Mouse (Mus musculus): ENCODE data around the gene Cnbp. TPM values are rescaled to one million over a fixed set of nuclear protein-coding genes. Genes with fewer than 3 reads are reported as not detected.

Gene Cnbp
- polyA plus RNA-seq, 1 experiment from 2014 or later, result 1,289 TPM

DNA sequence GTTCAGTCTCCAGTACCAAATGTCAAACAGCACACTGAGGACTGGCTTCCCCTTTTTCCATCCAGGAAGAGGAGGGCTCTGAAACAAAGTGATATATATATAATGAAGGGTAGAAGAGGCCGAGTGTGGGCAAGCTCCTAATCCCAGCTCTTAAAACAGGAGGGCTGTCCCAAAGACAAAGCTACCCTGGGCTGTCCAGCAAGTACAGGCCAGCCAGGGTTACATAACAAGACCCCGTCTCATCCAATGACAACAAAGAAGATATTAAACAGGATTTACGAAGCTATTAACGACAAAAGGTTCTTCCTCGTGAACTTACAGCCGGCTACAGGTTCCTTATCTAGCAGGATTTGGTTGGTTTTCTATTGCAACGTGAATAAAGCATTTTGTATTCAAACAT lies 46.0 kb downstream of the Cnbp start:
- Histone ChIP-seq H3K9me3 (ENCODE audit: control insufficient read depth, low read length) (no peaks in the 10 kb centered on the region), H3K4me1 (ENCODE audit: control insufficient read depth, insufficient read depth, low read length) (no peaks in the 10 kb centered on the region), H3K4me3 (ENCODE audit: low read depth, low read length) (no peak overlapping the region), H3K4me2 (no peak overlapping the region), H3K36me3 (ENCODE audit: control insufficient read depth, insufficient read depth, low read length) (no peaks in the 10 kb centered on the region), H3K27ac (ENCODE audit: low read depth, low read length) (no peak overlapping the region), H3K9ac (ENCODE audit: low read length) (no peak overlapping the region), H3K27me3 (ENCODE audit: control insufficient read depth, insufficient read depth, low read length) (no peaks in the 10 kb centered on the region)
- WGBS, result 80% methylated on average over 7 of the region's 7 CpGs
- ATAC-seq (ENCODE audit: low FRiP score) (no peak), DNase-seq (ENCODE audit: low spot score, missing footprints) (no peak)

DNA sequence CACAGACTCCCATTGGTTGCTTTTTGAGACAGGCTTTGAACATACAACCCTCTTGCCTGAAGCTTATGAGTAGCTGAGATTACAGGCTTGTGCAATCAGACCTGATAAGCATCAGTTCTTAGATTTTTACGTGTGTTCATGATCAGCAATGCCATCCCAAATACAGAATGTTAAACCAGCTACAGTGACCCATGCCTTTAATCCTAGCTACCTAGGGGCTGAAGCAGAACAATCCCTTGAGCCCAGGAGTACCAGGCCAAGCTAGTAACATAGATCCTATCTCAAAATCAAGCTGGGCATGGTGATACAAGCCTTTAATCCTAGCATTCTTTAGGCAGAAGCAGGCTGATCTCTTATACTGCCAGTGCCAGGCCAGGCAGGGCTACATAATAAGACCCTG lies 46.9 kb downstream of the Cnbp start:
- DNase-seq (ENCODE audit: low spot score, missing footprints) (peak; percentile 28), ATAC-seq (ENCODE audit: low FRiP score) (no peak)
- Histone ChIP-seq H3K4me2 (no peak overlapping the region), H3K36me3 (ENCODE audit: control insufficient read depth, insufficient read depth, low read length) (no peaks in the 10 kb centered on the region), H3K27ac (ENCODE audit: low read depth, low read length) (no peak overlapping the region), H3K4me3 (ENCODE audit: low read depth, low read length) (no peak overlapping the region), H3K9me3 (ENCODE audit: control insufficient read depth, low read length) (no peaks in the 10 kb centered on the region), H3K4me1 (ENCODE audit: control insufficient read depth, insufficient read depth, low read length) (no peaks in the 10 kb centered on the region), H3K9ac (ENCODE audit: low read length) (no peak overlapping the region), H3K27me3 (ENCODE audit: control insufficient read depth, insufficient read depth, low read length) (no peaks in the 10 kb centered on the region)
- WGBS, result 81% methylated on average over 1 of the region's 1 CpGs

DNA sequence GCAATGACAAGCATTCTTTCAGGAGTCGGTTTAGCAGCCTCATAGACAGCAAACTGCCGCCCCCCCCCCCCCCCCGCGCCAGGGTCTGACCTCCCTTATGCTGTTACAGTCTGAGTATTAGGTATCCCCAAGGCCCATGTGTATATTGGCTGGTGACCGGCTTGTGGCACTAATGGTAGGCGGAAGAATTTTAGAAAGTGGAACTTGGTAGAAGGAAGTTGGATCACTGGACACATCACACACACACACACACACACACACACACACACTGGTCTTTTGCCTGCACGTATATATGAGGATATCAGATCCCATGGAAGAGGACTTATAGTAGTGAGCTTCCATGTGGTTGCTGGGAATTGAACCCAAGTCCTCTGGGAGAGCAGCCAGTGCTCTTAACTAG lies 48.4 kb downstream of the Cnbp start:
- DNase-seq (ENCODE audit: low spot score, missing footprints), result no peak
- Histone ChIP-seq H3K27me3 (ENCODE audit: control insufficient read depth, insufficient read depth, low read length) (no peaks in the 10 kb centered on the region), H3K9me3 (ENCODE audit: control insufficient read depth, low read length) (no peaks in the 10 kb centered on the region), H3K4me2 (no peak overlapping the region), H3K36me3 (ENCODE audit: control insufficient read depth, insufficient read depth, low read length) (no peaks in the 10 kb centered on the region), H3K4me1 (ENCODE audit: control insufficient read depth, insufficient read depth, low read length) (no peaks in the 10 kb centered on the region), H3K9ac (ENCODE audit: low read length) (no peak overlapping the region), H3K4me3 (ENCODE audit: low read depth, low read length) (no peak overlapping the region), H3K27ac (ENCODE audit: low read depth, low read length) (no peak overlapping the region)
- WGBS, result 90% methylated on average over 7 of the region's 7 CpGs
- ATAC-seq (ENCODE audit: low FRiP score), result no peak

DNA sequence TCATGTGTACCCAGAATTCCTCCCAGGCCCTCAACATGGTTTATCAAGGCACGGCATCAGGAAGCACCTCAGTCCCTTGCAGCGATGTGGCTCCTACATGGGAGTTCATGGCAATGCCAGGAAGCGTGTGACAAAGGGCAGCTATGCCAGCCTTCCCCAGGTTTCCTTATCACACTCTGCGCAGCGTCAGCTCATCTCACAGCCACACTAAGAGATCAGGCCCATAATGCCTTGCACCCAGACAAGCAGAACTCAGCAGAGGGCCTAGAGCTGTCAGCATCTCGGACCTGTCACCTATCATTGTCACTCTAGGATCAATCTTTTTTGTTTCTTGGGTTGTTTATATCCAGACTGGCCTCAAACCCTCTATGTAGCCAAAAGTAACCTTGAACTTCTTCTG lies 51.3 kb downstream of the Cnbp start:
- Histone ChIP-seq H3K4me2 (no peak overlapping the region), H3K4me1 (ENCODE audit: control insufficient read depth, insufficient read depth, low read length) (peaks cover 4% of the 10 kb centered on the region; the same call in 1 of the 2 replicates), H3K36me3 (ENCODE audit: control insufficient read depth, insufficient read depth, low read length) (no peaks in the 10 kb centered on the region), H3K27ac (ENCODE audit: low read depth, low read length) (no peak overlapping the region), H3K9ac (ENCODE audit: low read length) (no peak overlapping the region), H3K27me3 (ENCODE audit: control insufficient read depth, insufficient read depth, low read length) (no peaks in the 10 kb centered on the region), H3K9me3 (ENCODE audit: control insufficient read depth, low read length) (no peaks in the 10 kb centered on the region), H3K4me3 (ENCODE audit: low read depth, low read length) (no peak overlapping the region)
- 92% methylated on average over 6 of the region's 6 CpGs for WGBS
- peak; percentile 14 for DNase-seq (ENCODE audit: low spot score, missing footprints)
- no peak for ATAC-seq (ENCODE audit: low FRiP score)

DNA sequence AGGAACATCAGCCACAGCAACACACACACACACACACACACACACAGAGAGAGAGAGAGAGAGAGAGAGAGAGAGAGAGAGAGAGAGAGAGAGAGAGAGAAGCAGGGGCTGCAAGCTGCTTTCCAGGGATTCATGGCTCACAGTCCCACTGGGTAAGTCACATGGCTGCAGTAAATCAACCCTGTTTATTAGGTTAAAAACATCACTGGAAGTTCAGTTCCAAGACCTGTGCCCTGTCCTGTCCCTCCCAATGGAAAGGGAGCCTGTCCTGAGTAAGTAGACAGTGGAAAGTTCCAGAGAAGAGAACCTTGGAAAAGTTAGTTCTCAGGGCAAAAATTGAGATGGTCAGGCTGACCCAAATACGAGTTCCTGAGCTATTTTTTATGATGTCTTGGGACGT lies 53.6 kb downstream of the Cnbp start:
- Histone ChIP-seq H3K4me2 (no peak overlapping the region), H3K4me3 (ENCODE audit: low read depth, low read length) (no peak overlapping the region), H3K9me3 (ENCODE audit: control insufficient read depth, low read length) (no peaks in the 10 kb centered on the region), H3K4me1 (ENCODE audit: control insufficient read depth, insufficient read depth, low read length) (peaks cover 4% of the 10 kb centered on the region; the same call in 1 of the 2 replicates), H3K27ac (ENCODE audit: low read depth, low read length) (no peak overlapping the region), H3K27me3 (ENCODE audit: control insufficient read depth, insufficient read depth, low read length) (no peaks in the 10 kb centered on the region), H3K9ac (ENCODE audit: low read length) (no peak overlapping the region), H3K36me3 (ENCODE audit: control insufficient read depth, insufficient read depth, low read length) (no peaks in the 10 kb centered on the region)
- WGBS, result 43% methylated on average over 2 of the region's 2 CpGs
- ATAC-seq (ENCODE audit: low FRiP score) (no peak), DNase-seq (ENCODE audit: low spot score, missing footprints) (no peak)

DNA sequence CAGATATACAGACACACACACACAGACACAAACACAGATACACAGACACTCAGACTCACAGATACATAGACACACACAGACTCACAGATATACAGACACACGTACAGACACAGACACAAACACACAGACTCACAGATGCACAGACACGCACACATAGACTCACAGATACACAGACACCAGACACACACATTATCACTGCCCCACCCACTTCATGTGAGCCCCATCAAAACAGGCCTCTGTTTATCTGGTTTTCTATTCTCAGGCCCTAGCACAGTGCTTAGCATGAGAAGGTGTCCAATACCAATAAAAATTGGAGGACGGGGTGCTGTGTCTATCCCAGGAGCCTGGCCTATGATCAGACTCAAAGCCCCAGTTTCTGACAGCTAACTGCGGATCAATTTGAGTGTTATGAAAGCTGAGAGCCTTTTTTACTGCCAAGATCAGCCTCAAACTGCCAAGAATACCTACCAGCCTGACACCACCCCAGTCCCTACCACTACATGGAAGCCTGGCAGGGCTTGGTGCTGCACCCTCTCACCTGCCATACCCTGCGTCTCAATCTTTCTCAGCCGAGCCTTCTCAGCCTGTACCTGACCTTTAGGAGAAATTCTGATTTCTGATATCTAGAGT lies 54.5 kb downstream of the Cnbp start:
- Histone ChIP-seq H3K36me3 (ENCODE audit: control insufficient read depth, insufficient read depth, low read length) (no peaks in the 10 kb centered on the region), H3K4me3 (ENCODE audit: low read depth, low read length) (no peak overlapping the region), H3K9me3 (ENCODE audit: control insufficient read depth, low read length) (no peaks in the 10 kb centered on the region), H3K9ac (ENCODE audit: low read length) (no peak overlapping the region), H3K4me2 (no peak overlapping the region), H3K4me1 (ENCODE audit: control insufficient read depth, insufficient read depth, low read length) (peaks cover 4% of the 10 kb centered on the region; the same call in 1 of the 2 replicates), H3K27ac (ENCODE audit: low read depth, low read length) (no peak overlapping the region), H3K27me3 (ENCODE audit: control insufficient read depth, insufficient read depth, low read length) (no peaks in the 10 kb centered on the region)
- 92% methylated on average over 6 of the region's 6 CpGs for WGBS
- no peak for ATAC-seq (ENCODE audit: low FRiP score)
- DNase-seq (ENCODE audit: low spot score, missing footprints), result no peak

DNA sequence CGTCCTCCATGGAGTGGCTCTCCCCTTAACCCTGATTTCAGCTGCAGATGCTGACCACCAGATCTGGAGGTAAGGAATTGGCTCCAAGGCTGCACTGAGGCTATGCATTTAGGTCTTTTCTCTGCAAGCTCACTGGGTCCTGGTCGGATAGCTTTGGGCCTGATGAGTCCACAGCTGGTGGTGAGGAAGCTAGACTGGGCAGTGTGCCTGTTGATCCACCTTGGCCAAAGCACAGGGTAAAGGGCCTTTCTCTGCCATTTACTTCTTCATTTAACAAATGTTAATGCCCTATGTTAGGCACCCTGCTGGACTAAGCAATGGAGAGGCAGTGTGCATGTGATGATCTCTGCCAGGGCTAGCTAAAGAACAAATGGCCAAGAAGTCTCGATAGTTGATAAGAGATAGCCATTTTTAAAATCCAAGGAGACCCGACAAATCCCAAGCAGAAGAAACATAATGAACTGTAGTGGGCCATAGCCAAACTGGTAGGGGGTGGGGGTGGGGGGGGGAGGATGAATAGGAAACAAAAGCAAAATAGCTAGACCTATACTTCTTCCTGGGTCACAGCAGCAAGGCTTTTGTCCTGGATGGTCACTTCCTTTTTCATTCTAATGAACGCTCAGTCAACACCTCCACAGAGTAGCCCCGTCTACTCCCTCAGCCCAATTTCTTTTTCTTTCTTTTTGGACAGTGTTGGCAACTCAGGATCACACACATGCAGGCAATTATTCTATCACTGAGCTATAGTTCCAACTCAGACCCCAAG lies 55.3 kb downstream of the Cnbp start:
- ATAC-seq (ENCODE audit: low FRiP score) (no peak), DNase-seq (ENCODE audit: low spot score, missing footprints) (no peak)
- no peak overlapping the region for H3K4me2 ChIP-seq
- H3K4me3 ChIP-seq (ENCODE audit: low read depth, low read length), result no peak overlapping the region
- no peaks in the 10 kb centered on the region for H3K27me3 ChIP-seq (ENCODE audit: control insufficient read depth, insufficient read depth, low read length)
- H3K9ac ChIP-seq (ENCODE audit: low read length), result no peak overlapping the region
- no peak overlapping the region for H3K27ac ChIP-seq (ENCODE audit: low read depth, low read length)
- no peaks in the 10 kb centered on the region for H3K9me3 ChIP-seq (ENCODE audit: control insufficient read depth, low read length)
- H3K36me3 ChIP-seq (ENCODE audit: control insufficient read depth, insufficient read depth, low read length), result no peaks in the 10 kb centered on the region; the same call in 1 of the 2 replicates
- WGBS, result 64% methylated on average over 6 of the region's 6 CpGs
- H3K4me1 ChIP-seq (ENCODE audit: control insufficient read depth, insufficient read depth, low read length), result peaks cover 4% of the 10 kb centered on the region; the same call in 1 of the 2 replicates

DNA sequence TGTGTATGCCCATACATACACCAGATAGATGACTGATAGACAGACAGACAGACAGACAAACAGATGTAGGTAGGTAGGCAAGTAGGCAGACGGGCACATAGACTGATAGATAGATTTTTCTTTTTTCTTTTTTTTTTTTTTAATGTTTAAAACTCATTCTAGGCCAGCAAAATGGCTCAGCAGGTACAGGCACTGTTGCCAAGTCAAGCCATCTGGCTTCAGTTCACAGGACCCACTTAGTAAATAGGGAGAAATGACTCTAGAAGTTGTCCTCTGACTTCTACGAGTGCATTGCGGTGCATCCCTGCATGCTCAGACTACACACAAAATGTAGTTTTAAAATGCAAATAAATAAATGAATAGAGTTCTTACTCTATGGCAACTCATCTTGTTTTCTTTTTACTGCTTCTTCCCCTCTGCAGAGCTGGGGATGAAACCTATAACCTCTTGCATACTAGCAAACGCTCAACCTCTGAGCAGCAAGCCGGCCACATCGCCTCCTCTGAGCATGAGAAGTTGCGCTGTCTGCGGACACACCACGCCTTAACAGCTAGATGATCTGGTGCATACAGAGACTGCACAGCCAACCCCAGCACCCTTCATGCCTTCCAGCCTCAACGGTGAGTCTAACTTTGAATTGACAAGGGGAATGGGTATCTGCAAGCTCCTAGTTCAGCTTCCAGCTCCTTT lies 56.9 kb downstream of the Cnbp start:
- no peak for ATAC-seq (ENCODE audit: low FRiP score)
- WGBS, result 92% methylated on average over 10 of the region's 10 CpGs

More for the DNA sequence above, 56.9 kb downstream of the Cnbp start:
- H3K36me3 ChIP-seq (ENCODE audit: control insufficient read depth, insufficient read depth, low read length), result no peaks in the 10 kb centered on the region; the same call in 1 of the 2 replicates
- H3K9me3 ChIP-seq (ENCODE audit: control insufficient read depth, low read length), result no peaks in the 10 kb centered on the region
- no peak overlapping the region for H3K4me2 ChIP-seq
- no peak overlapping the region for H3K4me3 ChIP-seq (ENCODE audit: low read depth, low read length)
- H3K27me3 ChIP-seq (ENCODE audit: control insufficient read depth, insufficient read depth, low read length), result no peaks in the 10 kb centered on the region
- H3K27ac ChIP-seq (ENCODE audit: low read depth, low read length), result no peak overlapping the region
- no peak for DNase-seq (ENCODE audit: low spot score, missing footprints)
- peaks cover 4% of the 10 kb centered on the region; the same call in 1 of the 2 replicates for H3K4me1 ChIP-seq (ENCODE audit: control insufficient read depth, insufficient read depth, low read length)
- no peak overlapping the region for H3K9ac ChIP-seq (ENCODE audit: low read length)

Data from midbrain, embryonic 11.5 days (tissue).